Mouse (Mus musculus): ENCODE data around the gene Itgae. TPM values are rescaled to one million over a fixed set of nuclear protein-coding genes. Genes with fewer than 3 reads are reported as not detected.

Gene Itgae
- polyA plus RNA-seq, 1 experiment, result not detected

GRCm38 (mm10) chr11:73194444-73194843 is 104.1 kb downstream of the Itgae start:
- peaks cover 6% of the 10 kb centered on the region for H3K4me1 ChIP-seq (ENCODE audit: control insufficient read depth, insufficient read depth, low read length)
- TF ChIP-seq CTCF (IDR thresholded peaks at IDR 0.05; ENCODE audit: insufficient read depth, low read depth, low read length) (no peak), POLR2A (IDR thresholded peaks at IDR 0.05; ENCODE audit: insufficient read depth, low read depth, low read length) (no peak)
- WGBS, result 46% methylated on average over 2 of the region's 2 CpGs
- no peak overlapping the region for H3K27ac ChIP-seq (ENCODE audit: insufficient read depth, low read depth, low read length)
- no peak overlapping the region for H3K4me3 ChIP-seq (ENCODE audit: insufficient read depth, low read depth, low read length)

Other genes with a start within 250 kb of the Itgae start
- 103 TPM in 1 of 2 replicates, not detected in the other for gene Atp2a3, start 129.4 kb upstream of the Itgae start, polyA plus RNA-seq (2012; ENCODE audit: insufficient read depth, insufficient read length, low replicate concordance, missing spikeins)
- gene P2rx1, start 91.5 kb upstream of the Itgae start, polyA plus RNA-seq (2012; ENCODE audit: insufficient read depth, insufficient read length, low replicate concordance, missing spikeins), result not detected in 2 replicates
- not detected in 2 replicates for gene Camkk1, start 71.6 kb upstream of the Itgae start, polyA plus RNA-seq (2012; ENCODE audit: insufficient read depth, insufficient read length, low replicate concordance, missing spikeins)
- not detected in 2 replicates for gene Ncbp3, start 42.8 kb upstream of the Itgae start, polyA plus RNA-seq (2012; ENCODE audit: insufficient read depth, insufficient read length, low replicate concordance, missing spikeins)
- gene Haspin, start 47.7 kb downstream of the Itgae start, polyA plus RNA-seq (2012; ENCODE audit: insufficient read depth, insufficient read length, low replicate concordance, missing spikeins), result not detected in 2 replicates
- gene P2rx5, start 69.8 kb downstream of the Itgae start, polyA plus RNA-seq (2012; ENCODE audit: insufficient read depth, insufficient read length, low replicate concordance, missing spikeins), result not detected in 2 replicates
- not detected in 2 replicates for gene Emc6, start 86.5 kb downstream of the Itgae start, polyA plus RNA-seq (2012; ENCODE audit: insufficient read depth, insufficient read length, low replicate concordance, missing spikeins)
- gene Tax1bp3, start 86.5 kb downstream of the Itgae start, polyA plus RNA-seq (2012; ENCODE audit: insufficient read depth, insufficient read length, low replicate concordance, missing spikeins), result not detected in 2 replicates
- not detected in 2 replicates for gene Ctns, start 108.5 kb downstream of the Itgae start, polyA plus RNA-seq (2012; ENCODE audit: insufficient read depth, insufficient read length, low replicate concordance, missing spikeins)
- not detected in 2 replicates for gene Shpk, start 108.9 kb downstream of the Itgae start, polyA plus RNA-seq (2012; ENCODE audit: insufficient read depth, insufficient read length, low replicate concordance, missing spikeins)
- not detected in 2 replicates for gene Trpv1, start 143.7 kb downstream of the Itgae start, polyA plus RNA-seq (2012; ENCODE audit: insufficient read depth, insufficient read length, low replicate concordance, missing spikeins)
- not detected in 2 replicates for gene Trpv3, start 176.8 kb downstream of the Itgae start, polyA plus RNA-seq (2012; ENCODE audit: insufficient read depth, insufficient read length, low replicate concordance, missing spikeins)
- not detected in 2 replicates for gene Aspa, start 239.0 kb downstream of the Itgae start, polyA plus RNA-seq (2012; ENCODE audit: insufficient read depth, insufficient read length, low replicate concordance, missing spikeins)
- not detected in 2 replicates for gene Gm49340, start 239.2 kb downstream of the Itgae start, polyA plus RNA-seq (2012; ENCODE audit: insufficient read depth, insufficient read length, low replicate concordance, missing spikeins)
- gene Spata22, start 239.2 kb downstream of the Itgae start, polyA plus RNA-seq (2012; ENCODE audit: insufficient read depth, insufficient read length, low replicate concordance, missing spikeins), result not detected in 2 replicates